Mouse (Mus musculus) layer of hippocampus, adult 9-10 months (tissue): ENCODE measurements at regions not wholly inside any gene's neighbourhood (a gene's known extent, or its start where the extent isn't known, plus 50 kb on each side); places are given as distances from the start of the nearest gene placed in this dataset.

Source experiments
- DNase-seq: peaks from one replicate; pipeline ENCODE4 v3.0.0; 2022; ENCODE audit warnings: low spot score

DNA sequence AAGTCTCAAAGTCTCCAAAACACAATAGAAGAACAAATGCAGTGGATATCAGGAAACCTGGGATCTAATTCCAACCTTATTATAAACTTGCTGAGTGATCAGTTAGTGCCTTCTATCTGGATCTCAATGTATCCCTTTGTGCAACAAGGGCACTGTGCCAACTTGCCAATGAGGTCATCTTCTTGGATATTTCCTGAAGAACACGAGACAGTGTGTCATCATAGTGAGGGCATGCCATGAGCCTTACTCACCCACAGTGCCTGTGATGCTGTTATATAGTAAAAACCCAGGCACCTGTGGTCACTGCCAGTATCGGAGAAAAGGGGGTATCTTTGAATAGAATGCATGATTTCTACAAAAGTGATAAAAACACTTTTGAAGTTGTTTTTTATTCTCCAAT lies 60.2 kb upstream of the Cd34 start:
- DNase-seq, result no peak

DNA sequence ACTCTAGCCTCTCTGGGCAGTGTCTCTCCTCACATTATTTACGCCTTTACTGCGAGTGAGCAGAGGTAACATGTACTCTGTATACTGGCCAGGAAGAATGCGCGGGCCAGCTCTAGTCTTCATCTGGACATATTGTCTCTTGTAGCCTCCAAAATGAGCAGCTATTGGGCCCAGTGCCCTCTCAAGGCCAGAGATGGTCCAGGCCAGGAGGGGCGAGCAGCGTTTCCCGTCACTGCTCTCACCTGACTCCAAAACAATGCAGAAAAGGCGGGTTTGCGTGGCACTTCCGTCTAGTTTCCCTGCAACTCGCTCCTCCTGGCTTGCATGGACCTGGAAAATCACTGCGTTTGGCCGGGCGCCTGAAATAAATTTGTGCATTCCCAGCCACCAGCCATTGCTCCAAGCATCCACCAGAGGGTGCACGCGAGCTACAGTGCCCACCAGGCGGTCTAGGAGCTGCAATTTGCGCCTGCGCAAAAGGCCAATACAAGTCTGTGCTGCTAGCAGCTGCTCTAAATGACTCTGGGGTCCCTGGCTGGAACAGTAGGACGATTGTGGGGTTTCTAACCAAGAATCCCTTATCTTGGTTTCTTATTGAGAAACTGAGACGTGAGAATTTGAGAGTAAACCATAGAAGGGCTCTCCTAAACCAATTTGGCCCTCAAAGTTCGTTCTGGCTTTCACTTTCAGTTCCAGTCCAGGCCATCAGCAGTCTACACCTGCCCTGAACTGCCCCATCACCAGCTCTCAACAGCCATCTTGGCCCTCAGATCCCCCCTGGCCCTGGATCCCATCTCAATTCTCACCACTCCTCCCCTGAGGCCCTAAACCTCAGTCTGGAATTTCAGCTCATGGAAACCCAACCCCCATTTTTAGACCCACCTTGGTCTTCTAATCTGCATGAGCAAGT lies 59.0 kb upstream of the Cd34 start:
- peak; percentile 96 for DNase-seq

DNA sequence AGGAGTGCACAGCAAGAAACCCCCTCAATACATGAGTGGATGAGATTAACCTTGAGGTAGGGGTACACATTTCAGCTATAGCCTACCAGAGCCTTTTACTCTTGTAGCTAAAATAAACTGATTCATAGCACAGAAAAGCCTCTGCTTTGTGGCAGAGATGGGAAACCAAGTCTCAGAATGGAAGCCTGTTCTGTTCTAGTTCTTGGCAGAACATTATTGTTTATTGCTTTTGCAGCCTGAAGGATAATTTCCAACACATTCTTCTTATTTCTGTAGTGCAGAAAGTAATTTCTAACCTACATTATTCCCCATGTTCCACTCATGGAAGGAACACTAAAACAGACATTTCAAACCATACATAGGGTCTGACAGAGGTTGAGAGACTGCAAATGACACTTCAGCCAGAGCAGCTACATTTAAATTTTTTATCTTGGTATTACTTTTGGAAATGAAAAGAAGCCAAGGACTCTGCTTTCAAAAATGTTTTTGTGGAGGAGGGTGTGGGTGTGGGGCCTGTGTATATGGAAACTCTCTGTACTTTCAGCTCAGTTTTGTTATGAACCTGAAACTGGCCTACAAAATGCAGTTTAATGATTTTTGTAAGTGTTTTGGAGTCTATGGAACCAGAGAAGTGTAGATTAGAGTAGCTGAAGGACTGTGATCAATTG lies 56.9 kb upstream of the Cd34 start:
- no peak for DNase-seq

DNA sequence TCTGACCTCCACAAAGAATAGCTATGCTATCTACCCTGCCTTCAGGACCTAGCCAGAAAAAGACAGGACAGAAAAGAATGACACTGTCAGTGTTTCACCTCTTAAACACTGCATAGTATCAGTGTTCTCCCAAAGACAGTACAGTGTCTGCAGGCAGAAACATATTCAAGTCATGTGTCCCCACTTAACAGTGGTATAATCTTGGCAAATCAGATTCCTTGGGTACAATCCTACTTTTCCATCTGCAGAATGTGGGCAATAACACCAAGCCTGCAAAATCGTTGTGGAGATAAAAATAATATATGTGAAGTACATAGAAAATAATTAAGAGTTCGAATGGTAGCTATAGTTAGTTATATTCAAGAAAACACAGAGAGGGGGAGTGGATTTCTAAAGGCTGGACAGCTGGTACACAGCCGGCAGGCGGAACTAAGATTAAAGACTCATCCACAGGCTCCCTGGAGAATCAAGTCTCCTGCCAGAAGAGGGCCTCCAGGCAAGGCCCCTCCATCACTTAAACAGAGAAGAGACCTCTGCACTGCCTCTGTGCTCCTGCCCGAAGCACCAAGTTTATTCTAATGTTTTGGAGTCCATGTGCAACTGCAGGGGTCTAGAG lies 53.4 kb upstream of the Cd34 start:
- no peak for DNase-seq

DNA sequence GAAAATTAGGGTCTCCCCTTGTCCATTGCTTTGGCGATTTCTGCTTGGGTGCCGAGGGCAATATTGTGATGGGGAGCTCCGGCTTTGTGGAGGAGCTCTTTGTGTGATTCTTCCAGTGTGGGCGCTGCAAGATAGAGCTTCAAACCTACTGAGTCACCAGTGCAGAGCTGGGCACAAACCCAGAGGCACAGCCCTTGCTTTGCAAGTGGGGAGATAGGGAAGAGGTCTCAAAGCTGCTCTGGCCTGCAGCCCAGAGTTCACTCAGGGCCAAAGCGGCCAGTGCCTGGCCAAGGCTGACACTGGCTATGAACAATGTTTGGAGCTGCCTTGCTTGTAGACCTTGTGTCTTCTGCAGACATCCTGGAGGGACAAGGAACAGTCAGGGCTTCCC lies 52.9 kb upstream of the Cd34 start:
- no peak for DNase-seq
